Mouse (Mus musculus): ENCODE data around the gene Ifnb1. TPM values are rescaled to one million over a fixed set of nuclear protein-coding genes. Genes with fewer than 3 reads are reported as not detected.
"Not testable (repeated sequence)": the region's sequence is repeated elsewhere in the genome, so short reads cannot be mapped to it uniquely, and the experiment has no call there.

The Ifnb1 gene
- total and polyA plus RNA-seq, 3 experiments: not detected

DNA sequence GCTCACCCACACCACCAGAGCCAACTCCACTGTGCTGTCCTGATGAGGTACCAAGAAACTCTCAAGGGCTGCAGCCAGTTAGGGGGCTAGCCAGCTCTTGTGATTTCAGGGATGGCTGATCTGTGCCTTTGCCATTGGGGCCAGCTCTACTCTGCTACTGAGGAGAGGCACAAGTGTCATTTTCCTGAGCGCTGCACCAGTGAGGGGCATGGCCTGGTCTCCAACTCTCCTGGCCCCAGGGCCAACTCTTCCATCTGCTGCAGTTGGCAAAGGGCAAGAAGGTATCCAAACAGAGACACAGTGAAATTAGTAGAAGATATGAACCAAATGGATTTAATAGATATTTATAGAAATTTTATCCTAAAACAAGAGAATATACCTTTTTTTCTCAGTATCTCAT, 39.2 kb upstream of the Ifnb1 start:
- in situ Hi-C loops (cut with MboI; ENCODE audit: low pct_ligation_motif_present, low pct_unique_long_range_greater_than_20kb, low sequenced_read_pairs) (no loop called here), dilution Hi-C loops (cut with MboI; ENCODE audit: extremely low pct_ligation_motif_present, extremely low pct_unique_long_range_greater_than_20kb, low sequenced_read_pairs) (no loop called here)
- H3K27ac ChIP-seq (ENCODE audit: insufficient read depth, low read depth): no peak overlapping the region
- no peak overlapping the region for H3K4me3 ChIP-seq (replicated peaks in 1 of 3; ENCODE audit: low read depth in 2 of 3, low read length in 2 of 3, poor library complexity in 1 of 3)
- H3K9ac ChIP-seq (ENCODE audit: insufficient read depth, low read depth): no peak overlapping the region
- H3K4me1 ChIP-seq (ENCODE audit: control insufficient read depth in 1 of 2, insufficient read depth in 2 of 2): no peaks in the 10 kb centered on the region
- no peak overlapping the region for H3K4me2 ChIP-seq (ENCODE audit: insufficient read depth, low read depth, poor library complexity, severe bottlenecking)
- no peaks in the 10 kb centered on the region for H3K9me3 ChIP-seq (replicated peaks; ENCODE audit: low read length)
- TF ChIP-seq MAX (IDR thresholded peaks at IDR 0.05; ENCODE audit: low read length): no peak
- TF ChIP-seq PAX5 (IDR thresholded peaks at IDR 0.05; ENCODE audit: low read length): no peak
- no peak for TF ChIP-seq POLR2AphosphoS2 (IDR thresholded peaks at IDR 0.05; ENCODE audit: low read depth, low read length)
- TF ChIP-seq ZC3H11A (IDR thresholded peaks at IDR 0.05; ENCODE audit: low read depth, low read length): no peak
- TF ChIP-seq EP300 (IDR thresholded peaks at IDR 0.05; ENCODE audit: low read length): no peak
- no peak for TF ChIP-seq TBP (conservative IDR thresholded peaks at IDR 0.05; ENCODE audit: low read depth, low read length)
- TF ChIP-seq SIN3A (IDR thresholded peaks at IDR 0.05; ENCODE audit: low read length): no peak
- no peak for TF ChIP-seq ZKSCAN1 (IDR thresholded peaks at IDR 0.05; ENCODE audit: borderline replicate concordance, low read depth, low read length)
- no peak for TF ChIP-seq ELF1 (IDR thresholded peaks at IDR 0.05; ENCODE audit: low read depth, low read length)
- TF ChIP-seq MAFK (IDR thresholded peaks at IDR 0.05; ENCODE audit: insufficient replicate concordance, low read length): no peak
- TF ChIP-seq BHLHE40 (IDR thresholded peaks at IDR 0.05; ENCODE audit: low read depth, low read length): no peak
- no peak for TF ChIP-seq HCFC1 (IDR thresholded peaks at IDR 0.05; ENCODE audit: low read depth, low read length)
- TF ChIP-seq JUN (IDR thresholded peaks at IDR 0.05; ENCODE audit: insufficient read depth, low read depth, low read length): no peak
- no peak for TF ChIP-seq ETS1 (conservative IDR thresholded peaks at IDR 0.05; ENCODE audit: low read depth, low read length)
- TF ChIP-seq ZMIZ1 (IDR thresholded peaks at IDR 0.05; ENCODE audit: low read depth, low read length): no peak
- TF ChIP-seq IRF4 (IDR thresholded peaks at IDR 0.05; ENCODE audit: low read depth, low read length): no peak
- H3K79me2 ChIP-seq (replicated peaks; ENCODE audit: control insufficient read depth, extremely low read depth, insufficient read depth, poor library complexity, severe bottlenecking): no peaks in the 10 kb centered on the region
- DNase-seq (ENCODE audit: extremely low read depth): no peak
- H3K27me3 ChIP-seq (replicated peaks): no peaks in the 10 kb centered on the region
- H3K36me3 ChIP-seq (replicated peaks in 1 of 2; ENCODE audit: control insufficient read depth in 1 of 2, insufficient read depth in 1 of 2, low read length in 1 of 2): no peaks in the 10 kb centered on the region

DNA sequence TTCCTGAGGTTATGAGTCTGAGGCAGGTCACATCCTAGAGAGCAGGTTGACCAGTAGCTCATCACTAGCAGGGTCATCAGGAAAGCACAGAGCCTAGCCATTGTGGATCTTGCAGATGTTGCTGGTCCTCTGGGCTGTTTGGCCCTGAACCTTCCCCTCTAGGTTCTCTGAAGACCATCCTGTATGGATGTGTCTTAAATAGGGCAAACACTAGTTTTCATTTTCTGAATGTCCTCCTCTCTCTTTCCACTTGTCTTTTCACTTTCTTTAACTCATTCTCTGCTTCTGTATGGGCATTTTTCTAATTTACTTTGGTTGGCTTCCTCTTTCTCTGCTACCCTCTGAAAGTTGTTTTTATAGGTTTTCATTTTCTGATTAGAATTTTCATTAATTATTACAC, 35.6 kb upstream of the Ifnb1 start, which contains the start of gene Ifna15:
TSS of gene Ifna15 (minus strand) at position 101 of the 400 bp plus-strand sequence.
- H3K36me3 ChIP-seq (replicated peaks in 1 of 2; ENCODE audit: control insufficient read depth in 1 of 2, insufficient read depth in 1 of 2, low read length in 1 of 2); H3K79me2 ChIP-seq (replicated peaks; ENCODE audit: control insufficient read depth, extremely low read depth, insufficient read depth, poor library complexity, severe bottlenecking); dilution Hi-C loops (cut with MboI; ENCODE audit: extremely low pct_ligation_motif_present, extremely low pct_unique_long_range_greater_than_20kb, low sequenced_read_pairs); H3K4me3 ChIP-seq (replicated peaks in 1 of 3; ENCODE audit: low read depth in 2 of 3, low read length in 2 of 3, poor library complexity in 1 of 3); H3K27me3 ChIP-seq (replicated peaks); in situ Hi-C loops (cut with MboI; ENCODE audit: low pct_ligation_motif_present, low pct_unique_long_range_greater_than_20kb, low sequenced_read_pairs); H3K27ac ChIP-seq (ENCODE audit: insufficient read depth, low read depth); DNase-seq (ENCODE audit: extremely low read depth); H3K4me1 ChIP-seq (ENCODE audit: control insufficient read depth in 1 of 2, insufficient read depth in 2 of 2); H3K9ac ChIP-seq (ENCODE audit: insufficient read depth, low read depth); H3K9me3 ChIP-seq (replicated peaks; ENCODE audit: low read length); H3K4me2 ChIP-seq (ENCODE audit: insufficient read depth, low read depth, poor library complexity, severe bottlenecking): not testable (repeated sequence)
